Mouse (Mus musculus) Patski (cell line): Measurements from ENCODE around the gene Hoxa4. TPM values are rescaled to one million over a fixed set of nuclear protein-coding genes. Genes with fewer than 3 reads are reported as not detected.

Experiments
- ATAC-seq: fragments of 100-300 bp; one replicate; pipeline ENCODE4 v1.8.0; 2021
- CTCF ChIA-PET: fragments of 350-600 bp; sonication (Branson Sonifier 250); formaldehyde crosslinking; loops from one replicate; lab custom pipeline; 2022; ENCODE audit warnings: inconsistent platforms; lab: Charles Lee
- POLR2A ChIA-PET: fragments of 350-600 bp; sonication (Branson Sonifier 250); formaldehyde crosslinking; loops from one replicate; lab custom pipeline; 2022; ENCODE audit warnings: antibody characterized with exemption, inconsistent platforms; lab: Charles Lee
- DNase-seq: peaks from one replicate; pipeline ENCODE4 v3.0.0-alpha.2; 2011; ENCODE audit warnings: low read depth, low spot score
- H3K27me3 ChIP-seq: fragments of 371-371 bp; one replicate; pipeline ENCODE4 v1.5.1; 2021
- CTCF ChIP-seq: fragments of 100-300 bp; IDR thresholded peaks from one replicate; pipeline ENCODE4 v1.5.1; 2021
- in situ Hi-C: fragments of 300-500 bp; cut with MboI; formaldehyde crosslinking; loops from 3 replicates; pipeline ENCODE4 v1.11.1; 2018; ENCODE audit warnings: low pct_unique_long_range_greater_than_20kb, mixed read lengths
- polyA plus RNA-seq: library from polyadenylated mRNA; unstranded; gene quantifications from one replicate; pipeline ENCODE4 v1.2.3, GENCODE M21; 2021

The Hoxa4 gene
- polyA plus RNA-seq, 1 experiment from 2014 or later, result 2.5 TPM

DNA sequence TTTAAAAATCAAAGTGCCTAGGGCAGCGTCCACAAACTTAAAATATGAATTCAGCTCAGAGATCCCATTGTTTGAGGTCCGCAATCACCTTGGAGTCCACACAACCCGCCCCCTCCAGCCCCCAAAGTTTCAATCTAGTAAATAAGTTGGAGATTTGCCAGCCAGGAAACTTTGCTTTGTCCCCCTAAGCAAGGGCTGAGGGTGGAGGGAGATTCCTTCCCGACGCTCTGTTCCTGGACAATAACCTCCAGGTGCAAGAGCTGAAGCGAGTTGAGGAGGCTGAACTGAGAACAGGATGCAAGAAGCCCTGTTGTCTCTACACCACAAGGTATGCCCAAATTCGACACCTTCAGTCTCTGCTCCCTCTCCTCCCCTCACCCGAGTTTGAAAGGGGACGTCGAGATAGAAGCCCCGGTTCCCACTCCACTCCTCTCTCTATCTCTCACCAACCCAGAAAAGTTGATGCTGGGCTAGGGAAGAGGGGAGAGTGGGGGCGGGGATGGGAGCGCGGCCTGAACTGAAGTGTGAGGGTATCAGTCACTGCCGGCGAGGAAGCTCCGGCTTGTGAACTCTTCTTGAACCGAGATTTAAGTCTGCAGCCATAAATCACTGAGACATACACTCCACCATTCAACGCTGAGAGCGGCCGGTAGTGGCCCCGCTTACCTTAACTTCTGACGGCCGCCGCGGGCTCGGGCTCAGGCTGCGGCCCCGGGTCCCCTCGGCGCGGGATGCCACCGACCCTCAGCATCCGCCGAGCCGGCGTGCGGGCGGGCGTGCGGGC lies 16.4 kb downstream of the Hoxa4 start:
- no peak for ATAC-seq
- DNase-seq, result no peak
- ChIA-PET CTCF (interaction anchor here (1.1 to 2.2 kb wide), 4 partner anchors 10 to 174 kb away, joined by 3 to 5 read pairs (median 4); partner anchors contain the start of genes Gm28308 and Hoxa3), POLR2A (interaction anchor here (1.4 to 16.4 kb wide), 3 partner anchors 8 to 49 kb away, joined by 4 to 378 read pairs (median 6); partner anchors contain the start of genes Gm28308, Hoxa10, Hoxa3 and Hoxa6)
- H3K27me3 ChIP-seq, result no peaks in the 10 kb centered on the region
- in situ Hi-C loops, result loop anchor here (10.0 kb wide), 1 partner anchor 50 kb away; the partner anchor contains the start of gene Hoxa7
- no peak for TF ChIP-seq CTCF

DNA sequence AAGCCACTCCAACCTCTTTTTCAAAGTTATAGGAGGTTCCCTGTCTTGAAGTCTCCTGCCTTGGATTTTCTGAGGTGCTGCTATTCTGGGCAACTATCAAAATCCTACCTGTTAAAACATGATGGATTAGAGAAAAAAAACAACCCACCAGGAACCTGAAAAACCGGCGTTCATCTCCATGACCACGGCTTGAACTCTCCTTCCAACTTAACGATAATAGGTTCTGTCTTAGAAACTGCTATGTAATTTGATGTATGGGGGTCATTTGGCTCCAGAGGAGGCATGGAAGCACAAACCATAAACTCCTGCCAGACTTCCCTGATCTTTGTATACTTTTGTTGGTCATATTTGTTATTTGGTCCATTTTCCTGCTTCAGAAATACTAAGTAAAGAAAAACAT lies 17.9 kb downstream of the Hoxa4 start:
- ATAC-seq, result no peak
- no peak for DNase-seq
- in situ Hi-C loops, result loop anchor here (10.0 kb wide), 1 partner anchor 51 kb away; the partner anchor contains the start of gene Hoxa7
- TF ChIP-seq CTCF, result no peak
- H3K27me3 ChIP-seq, result no peaks in the 10 kb centered on the region
- CTCF ChIA-PET, result interaction anchor here (1.7 kb wide), 1 partner anchor 40 kb away, joined by 5 read pairs; the partner anchor contains the start of genes Gm28308 and Hoxa3
- POLR2A ChIA-PET, result interaction anchor here (2.0 to 16.4 kb wide), 3 partner anchors 12 to 72 kb away, joined by 6 to 378 read pairs (median 8); partner anchors contain the start of genes Gm28308, Hoxa10, Hoxa11 and Hoxa3

DNA sequence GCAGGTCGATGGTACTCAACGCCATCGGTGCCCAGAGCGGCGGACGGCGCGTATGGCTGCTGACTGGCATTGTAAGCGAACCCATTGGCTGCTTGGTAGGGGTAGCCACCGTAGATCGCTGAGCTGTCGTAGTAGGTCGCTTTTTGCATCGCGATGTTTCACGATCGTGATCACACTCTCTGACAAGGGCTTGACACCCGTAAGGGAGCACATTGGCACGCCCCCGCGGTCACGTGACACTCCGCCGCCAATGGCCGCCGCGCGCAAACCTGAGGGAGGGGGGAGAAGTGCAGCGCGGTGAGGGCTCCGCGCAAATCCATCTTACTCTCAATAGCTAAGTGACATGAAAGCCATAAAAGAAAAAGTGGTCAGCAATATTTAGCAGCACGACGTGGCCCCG lies 19.1 kb downstream of the Hoxa4 start:
- CTCF ChIA-PET, result interaction anchor here (1.1 to 1.8 kb wide), 2 partner anchors 9 to 11 kb away, joined by 4 to 6 read pairs; no protein-coding TSS in a partner anchor
- no peaks in the 10 kb centered on the region for H3K27me3 ChIP-seq
- peak; percentile 49 for ATAC-seq
- in situ Hi-C loops, result loop anchor here (10.0 kb wide), 1 partner anchor 52 kb away; the partner anchor contains the start of gene Hoxa7
- DNase-seq, result no peak
- TF ChIP-seq CTCF, result no peak
- POLR2A ChIA-PET, result interaction anchor here (0.8 to 16.4 kb wide), 5 partner anchors 11 to 73 kb away, joined by 3 to 378 read pairs (median 8); partner anchors contain the start of genes Gm28308, Hoxa10, Hoxa11 and Hoxa3

DNA sequence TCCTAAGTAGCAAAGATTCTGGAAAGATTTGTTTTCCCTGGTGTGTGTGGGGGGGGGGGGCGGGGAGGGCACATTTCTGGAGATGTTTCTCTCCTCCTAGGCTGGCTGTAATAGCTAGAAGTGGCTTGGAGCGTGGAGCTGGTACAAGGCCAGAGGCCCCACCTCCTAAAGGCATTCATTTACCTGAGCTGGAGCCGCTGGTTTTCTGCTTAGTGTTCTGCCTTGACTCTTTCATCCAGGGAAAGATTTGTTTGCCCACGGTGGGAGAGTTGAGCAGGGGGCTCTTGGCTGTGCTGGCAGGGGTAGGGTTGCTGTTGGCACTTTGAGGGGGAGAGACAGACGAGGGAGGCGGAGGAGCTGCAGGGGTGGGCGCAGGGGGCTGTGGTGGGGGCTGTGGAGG lies 19.6 kb downstream of the Hoxa4 start:
- CTCF ChIA-PET, result interaction anchor here (1.1 to 1.8 kb wide), 2 partner anchors 9 to 10 kb away, joined by 4 to 6 read pairs; no protein-coding TSS in a partner anchor

DNA sequence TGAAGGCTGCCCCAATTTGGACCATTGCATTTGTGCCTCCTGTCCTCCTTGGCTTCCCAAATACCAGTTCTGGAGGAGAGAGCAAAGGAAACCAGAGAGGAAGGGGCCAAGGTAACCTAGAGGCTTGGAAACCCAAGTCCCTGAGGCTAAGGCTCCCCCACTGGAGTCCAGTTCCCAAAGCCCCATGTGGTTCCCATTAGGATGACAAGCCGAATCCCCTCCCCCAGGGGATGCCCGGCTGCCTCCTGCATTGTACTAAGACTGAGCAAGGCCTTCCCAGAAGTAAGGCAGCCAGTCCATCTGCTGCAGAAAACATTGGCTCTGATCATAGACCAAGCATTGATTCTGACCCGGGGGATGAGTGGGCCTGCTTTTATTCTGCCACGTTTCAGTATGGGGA lies 20.2 kb downstream of the Hoxa4 start:
- H3K27me3 ChIP-seq, result no peaks in the 10 kb centered on the region
- in situ Hi-C loops, result loop anchor here (10.0 kb wide), 1 partner anchor 53 kb away; the partner anchor contains the start of gene Hoxa7

More for the DNA sequence above, 19.6 kb downstream of the Hoxa4 start:
- no peak for TF ChIP-seq CTCF
- DNase-seq (no peak), ATAC-seq (no peak)
- in situ Hi-C loops, result loop anchor here (10.0 kb wide), 1 partner anchor 53 kb away; the partner anchor contains the start of gene Hoxa7
- POLR2A ChIA-PET, result interaction anchor here (1.4 to 16.4 kb wide), 4 partner anchors 10 to 73 kb away, joined by 7 to 378 read pairs (median 12); partner anchors contain the start of genes Gm28308, Hoxa10, Hoxa11 and Hoxa3
- H3K27me3 ChIP-seq, result no peaks in the 10 kb centered on the region

DNA sequence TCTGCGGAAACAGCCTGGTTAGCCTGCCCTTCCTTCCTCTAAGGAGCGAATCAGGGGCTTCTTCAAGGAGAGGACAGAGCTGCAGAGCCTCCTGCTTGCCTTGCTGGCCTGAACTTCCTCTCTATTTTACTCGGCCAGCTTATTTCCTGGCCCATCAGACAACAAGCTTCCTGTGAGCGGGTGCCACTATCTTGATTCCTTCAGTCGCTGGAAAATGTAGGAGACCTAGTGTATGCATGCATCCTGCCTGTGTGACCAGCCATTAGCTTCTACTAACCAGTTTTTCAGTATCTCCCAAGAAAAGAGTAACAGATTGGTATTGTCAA lies 20.7 kb downstream of the Hoxa4 start:
- ATAC-seq, result no peak
- POLR2A ChIA-PET, result interaction anchor here (2.9 to 16.4 kb wide), 2 partner anchors 9 to 54 kb away, joined by 16 to 378 read pairs; partner anchors contain the start of genes Gm28308, Hoxa10, Hoxa3 and Hoxa6
- in situ Hi-C loops, result loop anchor here (10.0 kb wide), 1 partner anchor 54 kb away; the partner anchor contains the start of gene Hoxa7
- TF ChIP-seq CTCF, result no peak
- no peaks in the 10 kb centered on the region for H3K27me3 ChIP-seq
- CTCF ChIA-PET, result interaction anchor here (0.7 kb wide), 1 partner anchor 8 kb away, joined by 3 read pairs; no protein-coding TSS in a partner anchor
- DNase-seq, result no peak

More for the DNA sequence above, 20.2 kb downstream of the Hoxa4 start:
- no peak for ATAC-seq
- no peak for DNase-seq
- ChIA-PET CTCF (interaction anchor here (0.7 to 1.8 kb wide), 2 partner anchors 9 to 10 kb away, joined by 3 to 6 read pairs; no protein-coding TSS in a partner anchor), POLR2A (interaction anchor here (2.9 to 16.4 kb wide), 2 partner anchors 10 to 53 kb away, joined by 16 to 378 read pairs; partner anchors contain the start of genes Gm28308, Hoxa10, Hoxa3 and Hoxa6)
- TF ChIP-seq CTCF, result no peak

DNA sequence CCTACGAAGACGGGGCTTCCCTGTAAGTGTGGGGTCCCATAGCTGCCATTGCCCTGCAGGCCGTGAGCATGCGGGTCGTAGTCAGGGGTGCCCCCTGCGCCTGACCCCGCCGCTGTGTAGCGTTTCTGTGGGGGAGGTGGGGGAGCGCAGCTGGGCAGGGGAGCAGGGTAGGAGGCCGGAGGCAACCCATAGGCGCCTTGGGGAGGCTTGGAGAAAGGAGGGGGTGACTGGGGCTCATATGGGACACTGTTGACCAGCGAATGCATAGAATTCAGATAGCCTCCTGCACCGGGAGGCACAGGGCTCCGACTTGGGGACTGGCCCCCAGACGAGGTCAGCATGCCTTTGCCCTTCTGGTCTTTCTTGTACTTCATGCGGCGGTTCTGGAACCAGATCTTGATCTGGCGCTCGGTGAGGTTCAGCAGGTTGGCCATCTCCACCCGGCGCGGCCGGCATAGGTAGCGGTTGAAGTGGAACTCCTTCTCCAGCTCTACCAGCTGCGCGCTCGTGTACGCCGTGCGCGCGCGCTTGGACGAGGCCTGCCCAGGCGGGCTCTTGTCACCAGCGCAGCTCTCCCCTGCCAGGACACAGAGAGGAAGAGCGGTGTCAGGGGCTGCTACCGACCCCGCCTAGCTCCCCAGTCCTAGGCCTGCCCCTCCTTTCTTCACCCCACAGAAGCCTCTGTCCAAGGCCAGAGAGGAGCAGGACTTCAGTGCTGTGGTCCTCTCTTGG lies 21.2 kb downstream of the Hoxa4 start:
- no peak for ATAC-seq
- POLR2A ChIA-PET, result interaction anchor here (2.9 to 16.4 kb wide), 2 partner anchors 9 to 54 kb away, joined by 16 to 378 read pairs; partner anchors contain the start of genes Gm28308, Hoxa10, Hoxa3 and Hoxa6
- in situ Hi-C loops, result loop anchor here (10.0 kb wide), 1 partner anchor 54 kb away; the partner anchor contains the start of gene Hoxa7
- TF ChIP-seq CTCF, result no peak
- H3K27me3 ChIP-seq, result no peaks in the 10 kb centered on the region
- CTCF ChIA-PET, result interaction anchor here (0.7 kb wide), 1 partner anchor 8 kb away, joined by 3 read pairs; no protein-coding TSS in a partner anchor
- no peak for DNase-seq

DNA sequence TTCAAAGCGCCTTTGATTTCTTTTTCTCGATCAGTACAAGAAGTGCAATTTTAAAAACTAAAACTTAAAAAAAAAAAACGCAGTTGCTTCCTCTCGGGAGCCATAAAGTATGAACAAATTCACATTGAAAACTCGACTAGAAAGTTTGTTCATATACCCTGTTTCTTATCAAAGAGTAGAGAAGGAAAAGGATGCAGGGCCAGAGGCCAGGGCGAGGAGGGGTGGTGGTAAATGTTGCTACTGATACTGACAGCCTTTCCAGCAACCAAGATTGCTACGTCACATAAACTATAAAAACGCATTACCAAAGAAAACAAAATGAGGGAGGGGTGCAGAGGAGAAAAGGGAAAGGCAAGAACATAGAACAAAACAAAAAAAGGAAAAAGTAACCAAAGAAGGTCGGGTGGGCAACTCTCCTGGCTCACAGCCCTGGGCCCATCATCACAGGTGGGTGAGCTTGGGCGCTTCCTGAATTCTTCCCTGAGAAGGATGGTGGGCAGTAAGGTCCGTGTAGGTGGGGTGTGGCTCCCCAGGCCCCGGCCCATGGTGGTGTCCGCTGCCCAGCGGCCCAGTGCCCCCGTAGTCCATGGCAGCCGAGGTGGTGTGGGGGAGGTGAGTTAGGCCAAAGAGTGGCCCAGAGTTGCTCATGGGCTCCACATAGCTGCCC lies 21.9 kb downstream of the Hoxa4 start:
- ChIA-PET CTCF (no interaction called here), POLR2A (interaction anchor here (16.4 kb wide), 1 partner anchor 55 kb away, joined by 378 read pairs; the partner anchor contains the start of genes Gm28308, Hoxa10, Hoxa3 and Hoxa6)
- H3K27me3 ChIP-seq, result no peaks in the 10 kb centered on the region
- in situ Hi-C loops, result loop anchor here (10.0 kb wide), 1 partner anchor 55 kb away; the partner anchor contains the start of gene Hoxa7
- ATAC-seq (no peak), DNase-seq (no peak)
- no peak for TF ChIP-seq CTCF
